Mouse (Mus musculus): ENCODE results near the gene Myo15b. TPM values are rescaled to one million over a fixed set of nuclear protein-coding genes. Genes with fewer than 3 reads are reported as not detected.

The Myo15b gene
- polyA plus RNA-seq (2012; ENCODE audit: insufficient read depth, insufficient read length, low replicate concordance, missing spikeins) = not detected in 2 replicates

- TF ChIP-seq POLR2A (IDR thresholded peaks at IDR 0.05; ENCODE audit: insufficient read depth, low read depth, low read length) = no peak
- TF ChIP-seq CTCF (IDR thresholded peaks at IDR 0.05; ENCODE audit: insufficient read depth, low read depth, low read length) = no peak
- WGBS = 20% methylated on average over 27 of the region's 27 CpGs
- peak within 1 kb of the TSS; percentile 24 for H3K4me3 ChIP-seq (ENCODE audit: insufficient read depth, low read depth, low read length)
- H3K27ac ChIP-seq (ENCODE audit: insufficient read depth, low read depth, low read length) = no peak within 1 kb of the TSS
- H3K4me1 ChIP-seq (ENCODE audit: control insufficient read depth, insufficient read depth, low read length) = peaks cover 20% of the 10 kb centered on the region
These were observed at the start of gene Myo15b for GRCm38 (mm10) chr11:115858354-115858753. Gene Myo15b (plus strand): TSS chr11:115858406.

GRCm38 (mm10) chr11:115808696-115809310 lies 49.4 kb upstream of the Myo15b start:
- Histone ChIP-seq H3K4me3 (ENCODE audit: insufficient read depth, low read depth, low read length) (no peak overlapping the region), H3K4me1 (ENCODE audit: control insufficient read depth, insufficient read depth, low read length) (peaks cover 21% of the 10 kb centered on the region), H3K27ac (ENCODE audit: insufficient read depth, low read depth, low read length) (peak overlapping the region; percentile 63)
- TF ChIP-seq CTCF (IDR thresholded peaks at IDR 0.05; ENCODE audit: insufficient read depth, low read depth, low read length) (no peak), POLR2A (IDR thresholded peaks at IDR 0.05; ENCODE audit: insufficient read depth, low read depth, low read length) (no peak)
- WGBS = 48% methylated on average over 10 of the region's 10 CpGs

GRCm38 (mm10) chr11:115809311-115809781 lies 48.9 kb upstream of the Myo15b start:
- peak overlapping the region; percentile 63 for H3K27ac ChIP-seq (ENCODE audit: insufficient read depth, low read depth, low read length)
- 57% methylated on average over 8 of the region's 8 CpGs for WGBS

GRCm38 (mm10) chr11:115810377-115810776 lies 47.8 kb upstream of the Myo15b start:
- Histone ChIP-seq H3K4me3 (ENCODE audit: insufficient read depth, low read depth, low read length) (peak overlapping the region; percentile 9; the same call in 1 of the 2 replicates), H3K27ac (ENCODE audit: insufficient read depth, low read depth, low read length) (peak overlapping the region; percentile 14; the same call in 1 of the 2 replicates), H3K4me1 (ENCODE audit: control insufficient read depth, insufficient read depth, low read length) (peaks cover 24% of the 10 kb centered on the region)
- TF ChIP-seq POLR2A (IDR thresholded peaks at IDR 0.05; ENCODE audit: insufficient read depth, low read depth, low read length) = no peak
- no peak for TF ChIP-seq CTCF (IDR thresholded peaks at IDR 0.05; ENCODE audit: insufficient read depth, low read depth, low read length)
- 66% methylated on average over 14 of the region's 14 CpGs for WGBS

More at GRCm38 (mm10) chr11:115809311-115809781, 48.9 kb upstream of the Myo15b start:
- no peak overlapping the region for H3K4me3 ChIP-seq (ENCODE audit: insufficient read depth, low read depth, low read length)
- H3K4me1 ChIP-seq (ENCODE audit: control insufficient read depth, insufficient read depth, low read length) = peaks cover 21% of the 10 kb centered on the region
- TF ChIP-seq CTCF (IDR thresholded peaks at IDR 0.05; ENCODE audit: insufficient read depth, low read depth, low read length) = no peak
- no peak for TF ChIP-seq POLR2A (IDR thresholded peaks at IDR 0.05; ENCODE audit: insufficient read depth, low read depth, low read length)

DNA sequence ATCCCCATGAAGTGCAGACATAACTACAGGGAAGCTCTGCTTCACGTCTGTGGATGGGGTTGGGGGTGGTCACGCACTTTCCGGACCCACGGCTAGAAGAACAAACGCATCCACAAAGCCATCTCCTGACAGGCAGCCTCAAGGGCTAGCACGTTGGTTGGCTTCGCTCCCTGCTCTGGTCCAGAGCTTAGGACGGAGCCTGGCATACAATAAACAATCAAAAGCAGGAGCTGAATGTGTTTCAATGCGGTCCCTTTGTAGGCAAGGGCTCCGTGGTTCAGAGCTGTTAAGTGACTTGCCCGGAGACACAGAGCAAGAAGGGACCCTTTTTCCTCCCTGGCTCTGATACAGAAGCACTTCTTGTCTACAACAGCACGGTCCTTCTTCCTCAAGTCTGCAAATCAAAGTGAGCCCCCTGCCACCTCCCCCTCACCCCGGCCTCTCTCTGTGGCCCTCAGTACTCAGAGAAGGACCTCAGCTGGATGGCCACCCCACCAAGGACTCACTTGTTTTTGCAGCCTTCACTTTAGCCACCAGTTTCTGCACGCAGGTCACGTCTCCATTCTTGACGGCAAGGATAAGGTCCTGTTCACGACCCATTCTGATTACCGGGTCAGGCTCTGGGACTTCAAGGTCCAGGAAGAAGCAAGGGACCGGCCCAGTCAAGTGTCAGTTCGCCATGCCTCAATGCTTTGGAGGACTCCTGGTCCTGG lies 46.7 kb upstream of the Myo15b start:
- TF ChIP-seq CTCF (IDR thresholded peaks at IDR 0.05; ENCODE audit: insufficient read depth, low read depth, low read length) (no peak), POLR2A (IDR thresholded peaks at IDR 0.05; ENCODE audit: insufficient read depth, low read depth, low read length) (no peak)
- peaks cover 28% of the 10 kb centered on the region for H3K4me1 ChIP-seq (ENCODE audit: control insufficient read depth, insufficient read depth, low read length)
- 0 out of 2 replicates have a peak overlapping the region, but pooled peaks have one; percentile 23 for H3K27ac ChIP-seq (ENCODE audit: insufficient read depth, low read depth, low read length)
- WGBS = 50% methylated on average over 20 of the region's 20 CpGs
- H3K4me3 ChIP-seq (ENCODE audit: insufficient read depth, low read depth, low read length) = peak overlapping the region; percentile 76

DNA sequence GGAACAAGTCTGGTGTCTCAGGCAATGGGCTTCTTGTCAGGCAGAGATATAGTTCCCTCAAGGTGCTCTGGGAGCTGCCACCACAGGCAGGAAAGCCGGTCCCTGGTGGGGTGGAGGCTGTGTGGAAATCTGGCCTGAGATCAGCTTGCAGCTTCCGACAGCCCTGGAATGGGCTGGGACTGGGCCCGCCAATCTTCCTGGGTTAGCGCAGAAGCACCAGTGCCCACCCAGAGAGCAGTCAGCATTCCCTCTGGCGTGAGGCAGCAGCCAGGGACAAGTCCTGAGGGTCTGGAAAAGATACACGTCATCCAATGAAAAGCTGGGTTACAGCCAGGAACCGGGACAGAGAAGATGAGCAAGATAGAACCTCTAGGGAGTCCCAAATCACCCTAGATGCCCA lies 46.1 kb upstream of the Myo15b start:
- WGBS = 30% methylated on average over 7 of the region's 7 CpGs
- TF ChIP-seq CTCF (IDR thresholded peaks at IDR 0.05; ENCODE audit: insufficient read depth, low read depth, low read length) (no peak), POLR2A (IDR thresholded peaks at IDR 0.05; ENCODE audit: insufficient read depth, low read depth, low read length) (no peak)
- Histone ChIP-seq H3K4me3 (ENCODE audit: insufficient read depth, low read depth, low read length) (peak overlapping the region; percentile 76), H3K4me1 (ENCODE audit: control insufficient read depth, insufficient read depth, low read length) (peaks cover 28% of the 10 kb centered on the region), H3K27ac (ENCODE audit: insufficient read depth, low read depth, low read length) (0 out of 2 replicates have a peak overlapping the region, but pooled peaks have one; percentile 23)

DNA sequence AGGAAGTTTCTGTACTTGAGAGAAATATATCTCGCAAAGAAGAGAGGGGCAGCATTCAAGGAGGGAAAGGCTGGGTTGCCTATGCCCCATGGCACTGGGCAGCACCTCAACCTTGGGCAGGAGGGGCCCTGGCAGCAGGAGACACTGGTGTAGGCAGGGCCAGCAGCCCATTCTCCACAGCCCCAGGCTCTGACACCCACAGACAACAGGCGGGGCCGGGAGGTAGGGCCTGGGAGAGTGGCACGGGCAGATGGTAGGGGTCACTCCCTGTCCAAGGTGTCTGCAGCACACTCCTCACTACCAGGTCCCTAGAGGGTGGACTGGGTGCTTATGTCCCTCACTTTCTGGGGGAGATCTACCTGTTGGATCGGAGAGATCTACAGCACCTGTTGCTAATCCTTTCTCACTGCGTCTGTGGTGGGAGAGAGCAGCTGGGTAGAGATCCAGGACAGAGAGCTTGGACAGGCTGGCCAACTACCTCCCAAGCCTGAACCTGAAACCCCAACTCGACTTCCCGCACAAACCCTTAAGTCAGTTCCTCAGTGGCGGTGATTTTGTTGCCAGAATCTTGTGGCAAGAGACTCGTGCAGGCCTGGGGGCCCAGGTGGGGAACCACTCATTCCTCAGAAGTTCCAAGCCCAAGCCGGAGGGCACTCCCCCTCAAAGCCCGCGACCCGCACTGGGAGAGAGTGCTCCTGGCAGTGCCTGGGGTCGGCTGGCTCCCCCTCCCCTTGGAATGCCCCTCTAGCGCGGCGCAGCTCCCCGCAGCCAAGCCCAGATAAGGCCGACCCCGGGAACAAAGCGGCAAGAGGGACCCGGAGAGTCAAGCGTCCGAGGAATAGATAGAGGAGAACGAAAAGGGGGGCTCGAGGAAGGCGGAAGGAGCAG lies 45.4 kb upstream of the Myo15b start:
- no peak for TF ChIP-seq POLR2A (IDR thresholded peaks at IDR 0.05; ENCODE audit: insufficient read depth, low read depth, low read length)
- TF ChIP-seq CTCF (IDR thresholded peaks at IDR 0.05; ENCODE audit: insufficient read depth, low read depth, low read length) = no peak
- 8% methylated on average over 28 of the region's 28 CpGs for WGBS
- Histone ChIP-seq H3K4me3 (ENCODE audit: insufficient read depth, low read depth, low read length) (peak overlapping the region; percentile 76), H3K27ac (ENCODE audit: insufficient read depth, low read depth, low read length) (0 out of 2 replicates have a peak overlapping the region, but pooled peaks have one; percentile 23), H3K4me1 (ENCODE audit: control insufficient read depth, insufficient read depth, low read length) (peaks cover 28% of the 10 kb centered on the region)

DNA sequence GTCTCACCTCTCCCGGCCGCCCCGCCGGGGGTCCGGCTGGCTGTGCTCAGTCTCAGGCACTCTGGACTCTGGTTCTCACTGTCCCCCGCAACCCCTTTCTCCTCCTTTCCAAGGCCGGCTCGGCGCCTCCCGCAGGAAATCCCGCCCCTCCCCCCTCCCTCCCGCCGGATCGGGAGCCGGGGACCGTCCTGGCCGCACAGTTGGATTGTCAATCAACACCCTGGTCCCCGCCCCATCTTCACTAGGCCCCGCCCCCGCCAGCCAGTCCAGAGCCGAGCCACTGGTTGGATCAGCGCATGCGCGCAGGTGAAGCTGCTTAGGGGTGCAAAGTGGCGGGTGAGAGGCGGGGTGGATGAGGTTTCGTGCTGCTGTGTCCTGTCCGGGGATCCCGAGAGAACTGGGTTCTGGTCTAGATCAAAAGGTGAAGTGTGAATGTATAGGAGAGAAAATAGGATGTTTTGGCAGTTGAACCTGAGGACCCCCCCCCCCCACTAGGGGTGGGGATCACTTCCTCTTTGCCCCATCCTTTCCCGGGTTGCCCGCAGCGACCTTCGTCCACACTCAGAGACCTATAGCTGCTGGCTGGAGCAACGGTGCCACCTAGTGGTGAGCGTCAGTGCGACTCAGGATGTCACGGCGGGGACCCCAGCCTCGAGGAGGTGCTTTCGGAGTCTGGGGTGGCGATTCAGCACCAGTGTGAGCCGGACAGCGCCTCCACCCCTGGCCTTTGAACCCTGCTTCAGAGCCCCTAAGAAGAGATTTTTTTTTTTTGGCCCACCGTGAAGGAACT lies 44.5 kb upstream of the Myo15b start, which contains the start of gene Caskin2:
Gene Caskin2 (minus strand): TSS at position 133 of the 790 bp plus-strand sequence.
- WGBS = under 1% methylated on average over 44 of the region's 44 CpGs
- H3K4me1 ChIP-seq (ENCODE audit: control insufficient read depth, insufficient read depth, low read length) = peaks cover 22% of the 10 kb centered on the region
- TF ChIP-seq POLR2A (IDR thresholded peaks at IDR 0.05; ENCODE audit: insufficient read depth, low read depth, low read length) = peak; percentile 12; the same call in 1 of the 2 replicates
- peak; percentile 97 for TF ChIP-seq CTCF (IDR thresholded peaks at IDR 0.05; ENCODE audit: insufficient read depth, low read depth, low read length)
- H3K27ac ChIP-seq (ENCODE audit: insufficient read depth, low read depth, low read length) = 0 out of 2 replicates have a peak within 1 kb of the TSS, but pooled peaks have one; percentile 12
- H3K4me3 ChIP-seq (ENCODE audit: insufficient read depth, low read depth, low read length) = peak within 1 kb of the TSS; percentile 76

All from olfactory bulb, adult 2 months (tissue).